Mouse (Mus musculus) myocyte (in vitro differentiated cells): Measurements from ENCODE around the gene Cisd1.

Experiments used
- CEBPB ChIP-seq: IDR thresholded peaks from 2 replicates; pipeline ENCODE4 v1.6.1; 2011; ENCODE audit warnings: mild to moderate bottlenecking, moderate library complexity; ENCODE audit not compliant: poor library complexity, insufficient read depth, severe bottlenecking
- E2F4 ChIP-seq: IDR thresholded peaks from one replicate; pipeline ENCODE4 v1.6.1; 2011; ENCODE audit warnings: mild to moderate bottlenecking, control low read depth, moderate library complexity; ENCODE audit not compliant: insufficient read depth
- MAX ChIP-seq: IDR thresholded peaks from one replicate; pipeline ENCODE4 v1.6.1; 2011; ENCODE audit warnings: low read depth, mild to moderate bottlenecking, control low read depth
- MYOD1 ChIP-seq, 3 experiments: IDR thresholded peaks; one replicate each; pipeline ENCODE4 v1.6.1; 2011; ENCODE audit warnings: control low read depth in 2 of 3, low read depth in 2 of 3, mild to moderate bottlenecking in 2 of 3, moderate library complexity in 1 of 3; ENCODE audit not compliant: insufficient read length in 2 of 3, control insufficient read depth in 1 of 3
- MYOG ChIP-seq, 3 experiments: IDR thresholded peaks; one replicate each; pipeline ENCODE4 v1.6.1; 2011; ENCODE audit warnings: control low read depth in 2 of 3, low read depth in 2 of 3, mild to moderate bottlenecking in 2 of 3; ENCODE audit not compliant: insufficient read length in 2 of 3, control insufficient read depth in 1 of 3, insufficient read depth in 1 of 3
- POLR2A ChIP-seq: IDR thresholded peaks from one replicate; pipeline ENCODE4 v1.6.1; 2011; ENCODE audit warnings: low read depth, mild to moderate bottlenecking, control low read depth, moderate library complexity; ENCODE audit not compliant: insufficient read length
- POLR2AphosphoS2 ChIP-seq: IDR thresholded peaks from one replicate; pipeline ENCODE4 v1.6.1; 2011; ENCODE audit warnings: low read depth, control low read depth; ENCODE audit not compliant: insufficient read length
- REST ChIP-seq: IDR thresholded peaks from one replicate; pipeline ENCODE4 v1.6.1; 2011; ENCODE audit warnings: mild to moderate bottlenecking, control low read depth, moderate library complexity; ENCODE audit not compliant: insufficient read depth, insufficient read length
- SRF ChIP-seq: IDR thresholded peaks from one replicate; pipeline ENCODE4 v1.6.1; 2011; ENCODE audit warnings: low read depth; ENCODE audit not compliant: control insufficient read depth, insufficient read length
- TCF12 ChIP-seq: IDR thresholded peaks from one replicate; pipeline ENCODE4 v1.6.1; 2011; ENCODE audit warnings: mild to moderate bottlenecking, control low read depth; ENCODE audit not compliant: poor library complexity, insufficient read depth, severe bottlenecking
- TCF3 ChIP-seq: IDR thresholded peaks from one replicate; pipeline ENCODE4 v1.6.1; 2011; ENCODE audit warnings: low read depth, control low read depth; ENCODE audit not compliant: insufficient read length
- USF1 ChIP-seq: IDR thresholded peaks from one replicate; pipeline ENCODE4 v1.6.1; 2011; ENCODE audit warnings: low read depth, mild to moderate bottlenecking, control low read depth, moderate library complexity

DNA sequence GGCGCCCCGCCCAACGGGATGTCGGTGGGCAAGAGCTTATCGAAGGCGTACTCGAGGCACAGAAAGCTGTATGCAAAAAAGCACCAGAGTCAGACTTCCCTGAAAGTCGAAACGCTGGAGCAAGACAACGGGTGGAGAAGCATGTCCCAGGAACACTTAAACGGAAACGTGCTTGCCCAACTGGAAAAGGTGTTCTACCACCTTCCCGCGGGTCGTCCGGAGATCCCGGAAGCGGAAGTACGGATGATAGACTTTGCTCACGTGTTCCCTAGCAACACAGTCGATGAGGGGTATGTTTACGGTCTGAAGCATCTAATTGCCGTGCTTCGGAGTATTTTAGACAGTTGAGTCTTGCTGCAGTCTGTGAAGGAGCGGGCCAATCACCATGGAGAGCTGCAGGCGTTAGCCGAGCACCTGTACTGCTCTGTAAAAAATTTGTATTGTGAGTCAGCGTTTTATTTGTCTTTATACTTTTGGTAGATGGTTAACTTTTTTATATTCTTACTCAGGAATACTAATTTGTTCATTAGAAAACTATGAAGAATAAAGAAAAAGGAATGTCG is 36.8 kb upstream of the Cisd1 start:
- TF ChIP-seq MAX (no peak), MYOG (IDR thresholded peaks at IDR 0.05; ENCODE audit: control insufficient read depth in 1 of 3, insufficient read depth in 1 of 3, insufficient read length in 2 of 3, low read depth in 2 of 3) (no peak), TCF12 (no peak), POLR2A (no peak), USF1 (no peak), E2F4 (no peak), POLR2AphosphoS2 (no peak), SRF (no peak), TCF3 (no peak), REST (no peak), MYOD1 (IDR thresholded peaks at IDR 0.05; ENCODE audit: control insufficient read depth in 1 of 3, insufficient read length in 2 of 3, low read depth in 2 of 3) (no peak), CEBPB (no peak)
